Mouse (Mus musculus): Measurements from ENCODE around the gene Epc2. TPM values are rescaled to one million over a fixed set of nuclear protein-coding genes. Genes with fewer than 3 reads are reported as not detected.

Gene Epc2
- 8.2 and 9.9 TPM in 2 replicates for polyA plus RNA-seq (2014; fragmentation: Nextera tagmentation; extraction: Ambion mirVana)

DNA sequence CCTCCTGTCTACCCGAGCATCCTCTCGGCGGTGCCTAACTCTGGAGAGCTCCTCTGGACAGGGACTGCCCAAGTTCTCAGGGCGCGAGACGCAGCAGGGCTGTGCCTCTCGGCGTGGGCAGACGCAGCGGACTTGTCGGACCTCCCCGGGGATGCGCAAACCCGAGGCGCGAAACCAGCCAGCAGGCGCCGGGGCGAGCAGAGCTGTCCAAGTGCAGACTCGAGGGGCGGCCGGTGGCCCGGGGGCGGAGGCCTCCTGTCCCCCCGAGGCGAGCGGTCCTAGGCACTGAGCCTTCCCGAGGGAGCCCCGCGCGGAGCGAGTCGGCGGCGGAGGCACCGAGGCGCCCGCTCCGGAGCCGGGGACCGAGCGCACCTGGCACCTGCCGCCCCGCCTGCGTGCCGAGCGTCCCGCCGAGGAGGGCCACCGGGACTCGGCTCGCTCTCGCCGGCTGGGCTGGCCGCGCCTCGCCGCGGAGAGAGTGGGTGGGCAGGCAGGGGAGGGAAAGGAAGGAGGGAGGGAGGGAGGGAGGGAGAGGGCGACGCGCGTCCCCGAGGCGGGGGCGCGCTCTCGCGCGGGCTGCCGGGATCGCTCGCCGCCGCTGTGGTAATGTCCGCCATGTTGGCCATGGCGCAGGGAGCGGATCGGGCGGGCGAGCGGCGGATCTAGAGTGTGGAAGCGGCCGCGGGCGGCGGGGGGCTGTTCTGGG, at the start of gene Epc2:
Gene Epc2, plus strand, starts transcription at position 556 of the 706 bp plus-strand sequence.
- peak; percentile 83 for ATAC-seq (ENCODE audit: insufficient read depth)
- Histone ChIP-seq H3K9ac (peak within 1 kb of the TSS; percentile 97), H3K9me3 (ENCODE audit: low read depth, low read length) (no peaks in the 10 kb centered on the region), H3K36me3 (ENCODE audit: insufficient read depth) (no peaks in the 10 kb centered on the region), H3K4me1 (ENCODE audit: insufficient read depth) (no peaks in the 10 kb centered on the region), H3K4me3 (ENCODE audit: low read depth, low read length) (peak within 1 kb of the TSS; percentile 96), H3K27me3 (ENCODE audit: insufficient read depth, low read length) (no peaks in the 10 kb centered on the region), H3K27ac (ENCODE audit: low read depth) (peak within 1 kb of the TSS; percentile 99), H3K4me2 (peak within 1 kb of the TSS; percentile 86)
- no peak for TF ChIP-seq CTCF (IDR thresholded peaks at IDR 0.05; ENCODE audit: low read depth)
- WGBS = under 1% methylated on average over 74 of the region's 88 CpGs
- peak; percentile 92 for DNase-seq

DNA sequence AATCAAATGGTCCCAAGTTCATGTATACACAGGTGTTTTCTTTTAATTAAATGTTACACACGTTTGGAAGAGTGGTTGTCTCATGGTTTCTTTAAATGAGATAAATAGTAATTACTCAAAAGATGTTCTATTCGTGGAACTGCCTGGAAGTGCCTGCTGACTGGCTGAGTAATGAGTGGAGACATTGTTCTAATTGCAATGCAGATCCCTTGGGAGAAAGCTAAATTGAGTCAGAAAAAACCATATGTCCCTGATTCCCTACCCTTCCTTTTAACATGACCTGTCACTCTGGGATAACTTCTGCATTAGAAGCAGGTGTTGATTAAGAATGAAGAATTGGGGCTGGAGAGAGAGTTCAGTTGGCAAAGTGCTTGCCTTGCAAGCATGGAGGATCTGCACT, 45.3 kb upstream of the Epc2 start:
- H3K4me1 ChIP-seq (ENCODE audit: insufficient read depth) = no peaks in the 10 kb centered on the region
- no peaks in the 10 kb centered on the region for H3K36me3 ChIP-seq (ENCODE audit: insufficient read depth)
- H3K27ac ChIP-seq (ENCODE audit: low read depth) = no peak overlapping the region
- no peak overlapping the region for H3K4me3 ChIP-seq (ENCODE audit: low read depth, low read length)
- H3K9me3 ChIP-seq (ENCODE audit: low read depth, low read length) = no peaks in the 10 kb centered on the region
- no peak overlapping the region for H3K4me2 ChIP-seq
- no peak overlapping the region for H3K9ac ChIP-seq
- DNase-seq (no peak), ATAC-seq (ENCODE audit: insufficient read depth) (no peak)
- no peaks in the 10 kb centered on the region for H3K27me3 ChIP-seq (ENCODE audit: insufficient read depth, low read length)
- no peak for TF ChIP-seq CTCF (IDR thresholded peaks at IDR 0.05; ENCODE audit: low read depth)
- WGBS = 46% methylated on average over 2 of the region's 2 CpGs

- H3K9me3 ChIP-seq (ENCODE audit: low read depth, low read length) = no peaks in the 10 kb centered on the region
- TF ChIP-seq CTCF (IDR thresholded peaks at IDR 0.05; ENCODE audit: low read depth) = no peak
- 68% methylated on average over 5 of the region's 5 CpGs for WGBS
- no peak overlapping the region for H3K27ac ChIP-seq (ENCODE audit: low read depth)
- no peaks in the 10 kb centered on the region for H3K27me3 ChIP-seq (ENCODE audit: insufficient read depth, low read length)
- H3K4me2 ChIP-seq = no peak overlapping the region
- H3K36me3 ChIP-seq (ENCODE audit: insufficient read depth) = no peaks in the 10 kb centered on the region
- H3K4me3 ChIP-seq (ENCODE audit: low read depth, low read length) = no peak overlapping the region
- DNase-seq = no peak
- no peak for ATAC-seq (ENCODE audit: insufficient read depth)
- no peak overlapping the region for H3K9ac ChIP-seq
- H3K4me1 ChIP-seq (ENCODE audit: insufficient read depth) = no peaks in the 10 kb centered on the region; the same call in 1 of the 2 replicates
These were observed 39.6 kb upstream of the Epc2 start for GRCm38 (mm10) chr2:49411685-49412084.

- Histone ChIP-seq H3K4me3 (ENCODE audit: low read depth, low read length) (no peak overlapping the region), H3K36me3 (ENCODE audit: insufficient read depth) (no peaks in the 10 kb centered on the region), H3K4me2 (no peak overlapping the region), H3K27ac (ENCODE audit: low read depth) (no peak overlapping the region), H3K9me3 (ENCODE audit: low read depth, low read length) (no peaks in the 10 kb centered on the region), H3K4me1 (ENCODE audit: insufficient read depth) (no peaks in the 10 kb centered on the region; the same call in 1 of the 2 replicates), H3K9ac (no peak overlapping the region), H3K27me3 (ENCODE audit: insufficient read depth, low read length) (no peaks in the 10 kb centered on the region)
- 77% methylated on average over 6 of the region's 6 CpGs for WGBS
- DNase-seq = no peak
- no peak for ATAC-seq (ENCODE audit: insufficient read depth)
- no peak for TF ChIP-seq CTCF (IDR thresholded peaks at IDR 0.05; ENCODE audit: low read depth)
These were observed 38.7 kb upstream of the Epc2 start for GRCm38 (mm10) chr2:49412576-49412975.

- H3K27ac ChIP-seq (ENCODE audit: low read depth) = no peak overlapping the region
These were observed 35.4 kb upstream of the Epc2 start for GRCm38 (mm10) chr2:49415868-49416267.

GRCm38 (mm10) chr2:49417018-49417604, 34.2 kb upstream of the Epc2 start:
- Histone ChIP-seq H3K4me2 (no peak overlapping the region), H3K9me3 (ENCODE audit: low read depth, low read length) (no peaks in the 10 kb centered on the region), H3K4me1 (ENCODE audit: insufficient read depth) (no peaks in the 10 kb centered on the region; the same call in 1 of the 2 replicates), H3K4me3 (ENCODE audit: low read depth, low read length) (no peak overlapping the region), H3K9ac (no peak overlapping the region), H3K27me3 (ENCODE audit: insufficient read depth, low read length) (no peaks in the 10 kb centered on the region), H3K36me3 (ENCODE audit: insufficient read depth) (no peaks in the 10 kb centered on the region), H3K27ac (ENCODE audit: low read depth) (no peak overlapping the region)
- no peak for TF ChIP-seq CTCF (IDR thresholded peaks at IDR 0.05; ENCODE audit: low read depth)
- ATAC-seq (ENCODE audit: insufficient read depth) (no peak), DNase-seq (no peak)
- 67% methylated on average over 10 of the region's 10 CpGs for WGBS

More at GRCm38 (mm10) chr2:49415868-49416267, 35.4 kb upstream of the Epc2 start:
- no peak for ATAC-seq (ENCODE audit: insufficient read depth)
- Histone ChIP-seq H3K4me3 (ENCODE audit: low read depth, low read length) (no peak overlapping the region), H3K4me2 (no peak overlapping the region), H3K9ac (no peak overlapping the region), H3K27me3 (ENCODE audit: insufficient read depth, low read length) (no peaks in the 10 kb centered on the region), H3K36me3 (ENCODE audit: insufficient read depth) (no peaks in the 10 kb centered on the region), H3K9me3 (ENCODE audit: low read depth, low read length) (no peaks in the 10 kb centered on the region), H3K4me1 (ENCODE audit: insufficient read depth) (no peaks in the 10 kb centered on the region; the same call in 1 of the 2 replicates)
- no peak for TF ChIP-seq CTCF (IDR thresholded peaks at IDR 0.05; ENCODE audit: low read depth)
- WGBS = 45% methylated on average over 3 of the region's 3 CpGs
- DNase-seq = peak; percentile 41

- 84% methylated on average over 3 of the region's 3 CpGs for WGBS
- H3K4me1 ChIP-seq (ENCODE audit: insufficient read depth) = no peaks in the 10 kb centered on the region; the same call in 1 of the 2 replicates
- TF ChIP-seq CTCF (IDR thresholded peaks at IDR 0.05; ENCODE audit: low read depth) = no peak
- no peak overlapping the region for H3K27ac ChIP-seq (ENCODE audit: low read depth)
- no peaks in the 10 kb centered on the region for H3K27me3 ChIP-seq (ENCODE audit: insufficient read depth, low read length)
- H3K36me3 ChIP-seq (ENCODE audit: insufficient read depth) = no peaks in the 10 kb centered on the region
- H3K9me3 ChIP-seq (ENCODE audit: low read depth, low read length) = no peaks in the 10 kb centered on the region
- no peak for DNase-seq
- H3K4me3 ChIP-seq (ENCODE audit: low read depth, low read length) = no peak overlapping the region
- no peak overlapping the region for H3K9ac ChIP-seq
- no peak overlapping the region for H3K4me2 ChIP-seq
- no peak for ATAC-seq (ENCODE audit: insufficient read depth)
These were observed 30.9 kb upstream of the Epc2 start for GRCm38 (mm10) chr2:49420396-49420795.
